Mouse (Mus musculus): ENCODE data around the gene Errfi1. TPM values are rescaled to one million over a fixed set of nuclear protein-coding genes. Genes with fewer than 3 reads are reported as not detected.

Errfi1 gene
- 10 to 100 TPM; 38.4 to 44.5 TPM for total RNA-seq (2021)
- long read RNA-seq, experiment 1, transcript Errfi1-201 (4 exons, 3,043 nt), result major isoform, 196 of 212 reads
- long read RNA-seq, experiment 1, partial matches to known transcripts, result 9 of 212 reads
- long read RNA-seq, experiment 1, other reads (novel, unspliced or antisense), result 7 of 212 reads
- long read RNA-seq, experiment 2, transcript Errfi1-201 (4 exons, 3,043 nt), result major isoform, 48 of 54 reads
- long read RNA-seq, experiment 2, partial matches to known transcripts, result 2 of 54 reads
- long read RNA-seq, experiment 2, other reads (novel, unspliced or antisense), result 3 of 54 reads

DNA sequence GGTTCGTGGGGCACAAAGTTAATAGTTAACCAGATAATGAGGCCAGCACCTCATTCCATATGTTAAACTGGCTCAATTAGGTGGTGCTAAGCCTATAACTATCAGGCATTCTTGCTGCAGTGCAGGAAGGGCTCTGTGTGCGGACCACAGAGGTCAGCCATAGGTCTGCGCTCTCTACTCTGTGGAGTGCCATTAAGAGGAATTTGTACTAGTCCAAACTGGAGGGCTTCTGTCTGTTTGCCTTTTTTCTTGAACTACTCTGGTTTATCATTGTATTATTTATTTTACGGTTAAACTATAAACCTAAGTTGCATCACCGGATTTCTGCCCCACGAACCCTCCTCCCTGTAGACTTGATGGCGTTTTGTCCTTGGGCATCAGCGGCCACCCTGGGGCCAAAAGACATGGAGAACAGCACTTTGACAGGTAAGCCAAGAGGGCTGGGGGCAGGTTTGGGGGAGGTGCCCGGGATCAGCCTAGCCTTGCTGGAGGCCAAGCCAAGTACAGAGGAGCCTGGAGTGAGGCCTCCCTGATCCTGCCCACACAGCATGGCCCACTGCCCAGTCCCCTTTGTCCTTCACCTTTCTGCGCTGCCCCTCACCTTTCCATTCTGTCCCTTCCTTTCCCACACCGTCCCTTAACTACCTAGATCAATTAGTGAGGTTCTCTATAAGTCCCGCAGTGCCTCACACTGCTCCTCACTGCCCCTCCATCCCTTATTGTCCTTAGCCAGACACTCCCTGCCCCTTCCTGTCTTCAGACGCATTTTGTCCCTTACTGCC, at the start of gene Errfi1:
TSS of gene Errfi1 (plus strand) at position 240 of the 782 bp plus-strand sequence.
- no peak for DNase-seq
- intact Hi-C loops (cut with DNase I), result loop anchor here (5.0 kb wide), 2 partner anchors 77 to 147 kb away; no protein-coding TSS in a partner anchor

DNA sequence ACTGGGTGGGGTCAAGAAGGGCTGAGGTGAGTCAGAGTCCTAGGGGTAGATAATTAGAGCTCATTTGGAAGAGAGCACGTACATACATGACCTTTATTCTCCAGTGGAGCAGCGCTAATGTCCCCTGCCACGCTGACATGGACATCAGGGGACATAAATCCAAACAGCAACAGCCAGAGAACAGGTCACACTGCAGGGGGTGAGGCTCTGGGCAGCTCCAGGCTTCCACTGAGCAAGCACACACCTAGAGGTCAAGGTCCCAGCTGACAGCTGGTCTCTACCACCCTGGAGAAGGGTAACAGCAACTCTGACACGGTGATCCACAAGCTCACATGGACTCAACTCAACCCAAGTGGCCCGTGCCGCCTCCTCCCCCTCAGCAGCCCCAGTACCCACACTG, 49.5 kb upstream of the Errfi1 start:
- intact Hi-C loops (cut with DNase I), result no loop called here
- no peak for DNase-seq

- intact Hi-C loops (cut with DNase I), result no loop called here
These were observed 45.8 kb upstream of the Errfi1 start for GRCm38 (mm10) chr4:150807727-150808470.

GRCm38 (mm10) chr4:150808471-150808847, 45.3 kb upstream of the Errfi1 start:
- no peak for DNase-seq

More at GRCm38 (mm10) chr4:150807727-150808470, 45.8 kb upstream of the Errfi1 start:
- DNase-seq, result peak in 1 of 2 experiments; percentile 27

GRCm38 (mm10) chr4:150809323-150809722, 44.4 kb upstream of the Errfi1 start:
- peak; percentile 42 to 47 for DNase-seq
- intact Hi-C loops (cut with DNase I), result no loop called here

More at GRCm38 (mm10) chr4:150808471-150808847, 45.3 kb upstream of the Errfi1 start:
- intact Hi-C loops (cut with DNase I), result no loop called here

DNA sequence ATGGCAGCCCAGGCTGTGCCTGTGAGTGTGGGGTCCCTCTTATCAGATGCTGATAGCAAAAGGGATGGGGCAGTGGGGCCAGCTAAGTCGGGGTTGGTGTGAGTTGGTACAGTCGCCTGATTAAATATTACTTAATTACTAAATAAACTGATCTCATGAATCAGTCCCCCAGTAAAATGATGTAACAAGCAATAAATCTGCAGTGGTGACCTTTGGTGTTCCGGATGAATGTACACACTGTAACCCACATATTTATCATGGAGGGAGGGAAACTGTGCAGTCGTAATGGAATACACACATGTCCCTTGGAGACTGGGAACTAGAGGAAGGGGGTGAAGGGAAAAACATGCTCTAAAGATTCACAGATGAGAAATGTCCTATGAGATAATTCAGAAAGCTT, 38.6 kb upstream of the Errfi1 start:
- intact Hi-C loops (cut with DNase I), result no loop called here
- no peak for DNase-seq

- no peak for DNase-seq
- intact Hi-C loops (cut with DNase I), result no loop called here
These were observed 37.2 kb upstream of the Errfi1 start for GRCm38 (mm10) chr4:150816414-150816951.

DNA sequence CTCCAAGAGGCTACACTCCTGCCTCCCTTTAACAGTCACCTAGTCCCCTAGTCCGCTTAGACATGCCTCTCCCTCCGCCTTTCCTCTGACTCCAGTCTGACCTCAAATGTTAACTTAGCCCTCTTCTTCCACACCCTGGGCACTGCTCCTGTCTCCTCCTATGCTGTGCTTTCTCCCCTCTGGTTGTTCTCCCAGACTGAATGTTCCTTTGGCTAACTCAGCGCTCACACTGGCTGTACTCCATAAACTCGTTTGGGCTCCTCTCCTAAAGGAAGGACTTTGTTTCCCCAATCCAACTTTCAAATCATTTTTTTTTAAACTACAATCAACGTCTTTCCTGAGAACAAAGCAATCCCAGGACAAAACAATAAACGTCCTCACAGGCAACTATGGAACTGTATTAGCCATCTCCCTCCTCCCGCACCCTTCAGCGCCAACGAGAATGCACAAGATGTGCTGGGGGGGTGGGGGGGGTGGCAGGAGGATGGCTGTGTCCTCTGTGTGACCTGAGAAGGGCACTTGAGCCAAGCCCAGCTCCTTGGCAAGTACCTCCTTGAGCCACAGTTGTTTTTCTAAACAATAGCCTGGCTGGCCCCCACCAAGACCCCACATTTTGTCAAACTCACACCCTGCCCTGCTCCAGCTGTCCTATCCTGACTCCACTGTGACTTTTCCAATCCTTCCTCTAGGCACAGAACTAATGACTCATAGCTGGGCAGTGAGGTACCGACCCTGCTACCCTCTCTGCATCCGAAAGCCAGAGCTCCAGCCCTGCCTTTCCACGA, 34.4 kb upstream of the Errfi1 start:
- peak; percentile 40 to 44 for DNase-seq
- intact Hi-C loops (cut with DNase I), result no loop called here

- intact Hi-C loops (cut with DNase I), result no loop called here
These were observed 32.3 kb upstream of the Errfi1 start for GRCm38 (mm10) chr4:150821381-150821780.

GRCm38 (mm10) chr4:150822624-150823023, 31.1 kb upstream of the Errfi1 start:
- intact Hi-C loops (cut with DNase I), result no loop called here
- no peak for DNase-seq

More at GRCm38 (mm10) chr4:150821381-150821780, 32.3 kb upstream of the Errfi1 start:
- DNase-seq, result no peak

GRCm38 (mm10) chr4:150823614-150824480, 29.9 kb upstream of the Errfi1 start:
- intact Hi-C loops (cut with DNase I), result no loop called here
- no peak for DNase-seq

DNA sequence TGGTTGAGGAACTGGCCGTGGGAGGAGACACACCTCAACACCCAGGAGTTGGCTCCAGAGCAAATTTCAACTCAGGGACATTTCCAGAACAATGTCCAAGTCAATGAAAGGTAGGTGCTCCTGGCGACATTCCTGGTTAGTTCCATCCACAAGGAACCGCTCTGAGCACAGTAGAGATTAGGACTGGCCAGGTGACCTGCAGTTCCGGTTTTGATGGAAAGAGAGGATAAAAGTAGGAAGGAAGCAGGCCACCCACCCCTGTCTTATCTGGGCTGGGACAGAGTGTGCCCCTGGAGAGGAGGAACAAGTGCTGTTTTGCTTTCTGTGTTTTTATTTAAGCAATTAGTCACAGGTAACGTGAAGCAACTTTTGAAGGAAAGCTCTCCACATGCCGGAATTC, 28.8 kb upstream of the Errfi1 start:
- intact Hi-C loops (cut with DNase I), result no loop called here
- no peak for DNase-seq

- DNase-seq, result no peak
- intact Hi-C loops (cut with DNase I), result no loop called here
These were observed 28.2 kb upstream of the Errfi1 start for GRCm38 (mm10) chr4:150825531-150825930.

GRCm38 (mm10) chr4:150831321-150831720, 22.4 kb upstream of the Errfi1 start:
- no peak for DNase-seq

GRCm38 (mm10) chr4:150831941-150832340, 21.8 kb upstream of the Errfi1 start:
- intact Hi-C loops (cut with DNase I), result no loop called here
- no peak for DNase-seq

More at GRCm38 (mm10) chr4:150831321-150831720, 22.4 kb upstream of the Errfi1 start:
- intact Hi-C loops (cut with DNase I), result no loop called here

DNA sequence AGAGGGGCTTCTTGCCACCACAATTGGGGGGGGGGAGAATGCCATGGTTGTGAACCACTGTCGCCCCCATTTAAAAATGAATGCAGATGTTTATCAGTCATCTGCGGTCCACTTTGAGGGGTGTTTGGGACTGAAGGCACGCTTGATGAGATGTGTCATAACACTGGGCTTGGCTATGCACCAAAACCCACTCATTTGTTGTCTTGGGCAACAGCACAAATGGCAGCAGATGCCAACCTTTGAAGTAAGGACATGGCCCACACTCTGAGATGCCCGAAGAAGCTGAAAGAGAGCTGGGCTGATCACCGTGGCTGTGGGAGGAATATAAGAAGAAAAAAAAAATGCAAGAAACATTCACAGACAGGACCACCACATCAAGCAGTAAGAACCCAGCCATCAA, 18.6 kb upstream of the Errfi1 start:
- DNase-seq, result no peak
- intact Hi-C loops (cut with DNase I), result no loop called here

DNA sequence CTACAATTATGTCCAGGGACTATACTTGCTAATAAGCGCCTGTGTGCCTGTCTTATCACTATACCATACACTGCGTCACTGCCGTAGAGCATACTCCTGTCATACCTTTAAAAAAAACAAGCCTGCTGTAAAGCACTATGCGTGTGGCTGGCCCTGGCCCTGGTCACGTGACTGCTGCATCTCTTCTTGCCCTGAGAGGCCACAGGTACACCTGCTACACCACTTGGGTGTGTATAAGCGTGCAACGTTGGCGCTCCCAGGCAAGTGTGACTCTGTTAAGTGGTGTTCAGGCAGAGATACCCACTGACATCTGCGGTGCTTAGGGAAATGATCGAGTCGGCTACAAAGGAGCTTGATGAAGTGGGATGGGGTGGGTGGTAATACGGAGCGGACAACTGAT, 17.5 kb upstream of the Errfi1 start:
- DNase-seq, result no peak
- intact Hi-C loops (cut with DNase I), result no loop called here

DNA sequence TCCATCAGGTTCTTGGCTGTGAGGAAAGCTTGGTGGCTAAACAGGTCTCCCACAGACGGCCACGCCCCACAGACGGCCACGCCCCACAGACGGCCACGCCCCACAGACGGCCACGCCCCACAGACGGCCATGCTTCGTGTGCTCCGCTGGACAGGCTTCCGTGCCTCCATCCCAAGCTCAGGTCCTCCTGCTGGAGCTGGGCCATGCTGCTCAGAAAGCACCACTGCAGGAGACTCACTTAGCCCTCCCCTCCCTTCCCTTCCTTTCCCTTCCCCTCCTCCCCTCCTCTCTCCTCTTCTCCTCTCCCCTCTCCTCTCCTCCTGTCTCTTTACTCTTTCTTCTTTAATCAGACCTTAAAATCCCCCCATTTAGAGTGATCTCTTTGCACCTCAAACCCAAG, 16.8 kb upstream of the Errfi1 start:
- DNase-seq, result no peak
- intact Hi-C loops (cut with DNase I), result no loop called here

GRCm38 (mm10) chr4:150837458-150837857, 16.3 kb upstream of the Errfi1 start:
- DNase-seq, result peak; percentile 41 to 54
- intact Hi-C loops (cut with DNase I), result no loop called here

Data from heart, postnatal 14 days (tissue).